Mouse (Mus musculus): ENCODE results near the gene Vwa5b2.

Vwa5b2 gene

GRCm38 (mm10) chr16:20589366-20589938 lies at the start of gene Vwa5b2:
Gene Vwa5b2, plus strand, starts transcription at chr16:20589471.
- no peak for DNase-seq

GRCm38 (mm10) chr16:20539649-20540048 lies 49.6 kb upstream of the Vwa5b2 start:
- DNase-seq: no peak

GRCm38 (mm10) chr16:20540438-20540837 lies 48.8 kb upstream of the Vwa5b2 start:
- DNase-seq: no peak

DNA sequence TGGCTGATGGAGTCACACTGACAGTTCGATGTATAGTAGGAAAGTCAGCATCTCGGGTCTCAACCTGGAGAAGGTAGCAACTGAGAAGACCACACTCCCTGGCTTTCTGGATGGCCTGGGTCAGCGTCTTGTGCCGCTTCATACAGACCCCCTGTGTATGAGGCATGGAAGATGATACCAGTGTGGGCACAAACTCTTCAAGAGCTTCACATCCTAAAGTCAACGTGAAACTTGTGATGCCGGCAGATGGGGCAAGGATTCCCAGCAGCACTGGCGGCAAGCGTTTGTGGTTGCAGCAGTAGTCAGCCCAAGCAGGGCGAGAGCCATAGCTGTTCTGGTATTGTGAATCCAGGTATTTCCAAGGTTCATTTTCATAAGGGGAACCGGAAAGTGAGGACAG lies 43.6 kb upstream of the Vwa5b2 start:
- no peak for DNase-seq

DNA sequence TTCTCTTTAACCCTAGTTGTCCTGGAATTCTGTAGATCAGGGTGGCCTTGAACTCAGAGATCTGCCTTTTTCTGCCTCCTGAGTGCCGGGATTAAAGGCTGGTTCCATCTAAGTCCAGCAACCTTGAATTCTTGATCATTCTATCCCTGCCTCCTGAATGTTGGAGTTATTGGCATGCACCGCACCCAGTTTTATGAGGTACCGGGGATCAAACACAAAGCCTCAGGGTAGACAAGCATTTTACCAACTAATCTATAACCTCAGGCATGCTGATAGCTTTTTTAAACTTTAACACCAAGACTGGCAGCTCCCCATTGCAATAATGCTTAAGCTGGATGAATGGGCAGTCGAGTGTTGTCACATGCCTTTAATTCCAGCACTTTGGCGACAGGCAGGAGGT lies 41.8 kb upstream of the Vwa5b2 start:
- DNase-seq: no peak

DNA sequence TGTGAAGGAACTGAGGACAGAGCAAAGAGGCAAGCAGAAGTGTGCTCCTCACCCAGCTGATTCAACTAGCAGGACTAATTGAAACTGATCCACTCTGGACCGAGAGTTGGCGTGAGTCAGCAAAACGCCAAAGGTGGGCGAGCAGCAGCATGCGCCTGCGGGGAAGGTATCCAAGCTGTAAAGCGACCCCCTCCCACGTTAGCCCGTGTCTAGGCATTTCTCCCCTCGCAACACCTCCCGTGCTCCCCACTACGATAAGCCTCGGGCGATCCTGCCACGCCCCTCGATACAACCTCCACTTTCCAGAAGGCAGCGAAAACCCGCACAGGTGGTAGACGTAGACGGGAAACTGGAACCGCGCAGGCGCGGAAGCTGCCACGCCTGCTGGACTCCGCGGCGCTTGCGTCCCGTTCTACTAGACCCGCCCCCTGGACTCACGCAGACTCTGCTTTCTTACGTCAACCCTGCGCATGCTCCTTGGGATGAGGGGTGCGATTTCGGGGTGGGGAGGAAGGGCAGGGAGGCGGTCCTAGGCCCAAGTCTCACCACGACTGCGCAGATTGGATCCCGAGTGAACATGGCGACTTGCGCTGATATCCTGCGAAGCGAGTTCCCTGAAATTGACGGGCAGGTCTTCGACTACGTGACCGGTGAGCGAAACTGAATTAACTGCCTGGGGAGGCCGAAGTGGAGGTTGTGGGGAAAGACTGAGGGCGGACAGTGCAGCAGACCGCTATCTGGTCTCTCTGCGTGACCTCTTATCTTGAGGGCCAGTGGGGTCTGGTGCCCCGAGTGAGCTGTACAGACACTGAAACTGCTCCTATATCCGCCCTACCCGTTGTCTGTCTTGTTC lies 40.9 kb upstream of the Vwa5b2 start, which contains the start of gene Abcf3:
Abcf3 (plus strand) TSS at position 482 of the 853 bp plus-strand sequence.
- DNase-seq: peak; percentile 98

DNA sequence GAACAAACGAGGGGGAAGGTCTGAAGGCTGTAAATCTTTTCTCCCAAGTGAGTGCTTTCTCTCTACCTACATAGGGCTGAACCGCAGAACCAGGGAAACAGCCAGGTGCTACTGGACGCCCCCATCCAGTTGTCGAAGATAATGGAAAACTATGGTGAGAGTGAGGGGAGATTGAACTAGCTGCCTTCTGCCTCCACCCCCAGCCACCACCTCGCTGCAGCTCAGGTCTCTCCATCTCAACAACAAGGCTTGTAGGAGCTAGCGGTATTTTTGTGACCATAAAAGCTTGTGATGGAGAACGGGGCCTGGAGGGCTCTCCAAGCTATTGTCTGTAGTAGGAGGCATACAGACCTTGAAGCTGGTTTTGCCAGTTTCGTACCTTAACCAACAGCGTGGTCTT lies 40.1 kb upstream of the Vwa5b2 start:
- no peak for DNase-seq

GRCm38 (mm10) chr16:20551691-20552090 lies 37.6 kb upstream of the Vwa5b2 start:
- no peak for DNase-seq

GRCm38 (mm10) chr16:20552594-20552993 lies 36.7 kb upstream of the Vwa5b2 start:
- DNase-seq: no peak

GRCm38 (mm10) chr16:20555000-20555399 lies 34.3 kb upstream of the Vwa5b2 start:
- DNase-seq: no peak

DNA sequence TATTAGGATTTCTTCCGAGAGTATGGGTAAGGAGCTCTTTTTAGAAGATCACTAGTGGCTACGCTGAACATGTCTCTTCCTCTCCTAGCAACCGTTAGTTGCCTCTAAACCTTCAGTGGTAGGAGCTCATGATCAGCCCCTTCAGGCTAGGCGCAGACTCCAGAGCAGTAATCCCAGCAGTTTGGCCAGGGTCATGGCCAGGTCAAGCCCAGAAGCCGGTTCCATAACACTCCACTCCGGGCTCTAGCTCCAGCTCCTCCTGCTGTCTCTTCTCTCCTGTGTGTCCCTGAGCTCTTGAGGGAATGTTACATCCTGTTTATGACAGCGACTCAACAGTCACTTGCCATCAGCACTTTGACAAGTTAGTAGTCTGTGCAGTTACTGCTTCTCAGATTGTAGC lies 31.9 kb upstream of the Vwa5b2 start:
- DNase-seq: no peak

DNA sequence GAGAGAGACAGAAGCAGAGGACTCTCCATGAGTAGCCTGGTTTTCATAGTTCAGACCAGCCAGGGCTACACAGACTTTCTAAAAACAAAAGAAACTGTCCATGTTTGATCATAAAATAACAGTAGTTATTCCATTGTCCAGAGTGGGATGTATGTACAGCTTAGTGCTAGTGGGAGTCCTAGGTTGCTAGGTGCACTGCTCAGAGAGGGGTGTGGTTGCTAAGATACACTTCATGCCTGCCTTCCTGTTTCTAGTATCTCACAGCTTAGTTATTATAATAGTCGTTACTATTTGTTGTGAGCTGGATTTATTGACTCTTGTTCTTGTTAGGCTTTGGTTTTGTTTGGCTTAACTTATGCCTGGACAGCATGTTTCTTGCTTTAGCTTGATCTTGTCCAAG lies 24.2 kb upstream of the Vwa5b2 start:
- DNase-seq: no peak

- DNase-seq: peak; percentile 42
Measured at GRCm38 (mm10) chr16:20589939-20590679, 838 bp downstream of the Vwa5b2 start.

DNA sequence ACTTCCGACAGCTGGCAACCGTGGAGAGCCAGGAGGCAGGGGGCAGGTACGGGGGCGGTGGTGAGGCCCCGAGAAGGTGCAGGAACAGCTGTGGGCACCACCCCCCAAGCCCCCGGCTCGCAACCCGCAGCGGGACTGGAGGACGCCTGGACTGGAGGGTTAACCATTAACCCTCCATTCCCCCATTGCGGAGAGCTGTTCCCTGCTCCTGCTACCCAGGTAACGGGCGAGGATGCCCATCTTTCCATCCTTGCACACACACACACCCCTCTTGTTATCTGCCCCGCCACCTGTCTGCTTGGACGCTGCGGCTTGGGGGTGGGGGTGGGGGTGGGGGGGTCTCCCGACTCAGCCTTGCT lies 1.4 kb downstream of the Vwa5b2 start:
- no peak for DNase-seq

- DNase-seq: no peak
Measured at GRCm38 (mm10) chr16:20591076-20591705, 1.9 kb downstream of the Vwa5b2 start.

- DNase-seq: no peak
Measured at GRCm38 (mm10) chr16:20595060-20595673, 5.9 kb downstream of the Vwa5b2 start.

GRCm38 (mm10) chr16:20595737-20596136 lies 6.5 kb downstream of the Vwa5b2 start:
- no peak for DNase-seq

GRCm38 (mm10) chr16:20596687-20597441 lies 7.6 kb downstream of the Vwa5b2 start:
- no peak for DNase-seq

GRCm38 (mm10) chr16:20600511-20600910 lies 11.2 kb downstream of the Vwa5b2 start:
- no peak for DNase-seq

DNA sequence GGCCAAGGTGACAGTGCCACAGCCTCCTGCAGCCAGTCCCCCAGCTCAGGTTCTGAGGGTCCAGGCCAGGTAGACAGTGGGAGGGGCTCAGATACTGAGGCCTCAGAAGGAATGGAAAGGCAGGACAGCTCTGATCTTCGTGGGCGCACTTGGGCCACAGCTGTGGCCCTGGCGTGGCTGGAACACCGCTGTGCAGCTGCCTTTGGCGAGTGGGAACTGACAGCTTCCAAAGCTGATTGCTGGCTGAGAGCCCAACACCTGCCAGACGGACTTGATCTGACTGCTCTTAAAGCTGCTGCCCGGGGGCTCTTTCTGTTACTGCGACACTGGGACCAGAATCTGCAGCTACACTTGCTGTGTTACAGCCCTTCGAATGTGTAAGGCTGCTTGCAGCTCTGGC lies 15.4 kb downstream of the Vwa5b2 start:
- DNase-seq: no peak

GRCm38 (mm10) chr16:20610501-20611356 lies 21.5 kb downstream of the Vwa5b2 start:
- DNase-seq: peak; percentile 70
